Mouse (Mus musculus): ENCODE results near the gene Plch2.

DNA sequence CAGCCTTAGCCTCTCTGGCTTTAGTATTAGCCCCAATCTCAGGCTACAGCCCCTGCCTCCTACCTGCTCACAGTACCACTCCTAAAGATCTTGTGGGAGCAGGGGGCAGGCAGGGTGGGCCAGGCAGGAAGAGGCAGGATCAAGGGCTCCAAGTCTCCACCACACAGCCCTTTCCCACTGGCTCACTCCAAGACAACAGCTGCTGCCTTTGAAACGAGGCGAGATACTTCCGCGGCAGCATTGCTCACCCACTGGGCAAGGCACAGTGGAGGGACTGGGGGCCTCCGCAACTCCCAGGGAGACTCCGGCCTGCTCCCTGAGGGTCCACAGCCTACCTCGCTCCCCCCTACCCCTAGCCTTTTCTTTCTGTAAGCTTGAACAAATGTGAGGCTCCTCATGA, 22.4 kb downstream of the Plch2 start:
- no peak for TF ChIP-seq POLR2A (IDR thresholded peaks at IDR 0.05; ENCODE audit: low read depth, low read length)
- TF ChIP-seq CTCF (IDR thresholded peaks at IDR 0.05; ENCODE audit: borderline replicate concordance, insufficient read depth, low read length): no peak

Measured in embryonic fibroblast, embryonic 13.5 days (primary cell).